Mouse (Mus musculus): ENCODE results near the gene Mcu. TPM values are rescaled to one million over a fixed set of nuclear protein-coding genes. Genes with fewer than 3 reads are reported as not detected.

Mcu gene
- polyA plus RNA-seq, 1 experiment = 13.1 TPM

DNA sequence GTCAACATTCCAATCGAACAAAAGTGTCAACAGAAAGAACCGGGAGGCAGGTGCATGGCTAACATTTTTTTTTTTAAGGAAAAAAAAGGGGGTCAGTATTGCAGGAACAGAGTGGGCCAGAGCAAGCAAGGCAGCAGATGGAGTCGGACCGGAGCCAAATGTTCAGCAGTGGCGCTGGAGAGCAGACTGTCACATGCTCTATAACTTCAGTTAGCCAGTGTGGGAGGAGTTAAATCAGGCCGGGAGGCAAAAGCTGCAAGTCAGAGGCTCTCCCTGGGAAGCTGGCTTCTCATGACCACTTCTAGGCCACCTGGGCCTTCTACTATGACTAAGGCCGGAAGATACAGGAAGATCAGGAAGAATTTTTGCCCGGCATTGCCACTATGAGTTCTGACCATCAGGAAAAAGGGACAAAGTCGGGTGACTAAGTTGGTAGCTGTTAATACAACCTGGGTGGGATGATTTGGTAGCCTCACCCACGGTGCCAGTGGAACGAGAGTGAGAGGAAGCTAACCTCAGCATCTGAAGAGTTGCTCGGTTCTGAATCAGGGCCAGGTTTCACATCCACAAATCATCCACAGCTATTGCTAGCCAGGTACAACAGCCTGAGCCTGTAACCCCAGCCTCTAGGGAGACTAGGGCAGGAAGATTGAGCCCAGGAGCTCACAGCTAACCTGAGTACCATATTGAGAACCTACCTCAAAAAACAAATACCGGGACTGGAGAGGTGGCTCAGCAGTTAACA is 22.5 kb downstream of the Mcu start:
- no peak for DNase-seq
- WGBS = 66% methylated on average over 13 of the region's 13 CpGs
- H3K4me1 ChIP-seq (ENCODE audit: control insufficient read depth, insufficient read depth, low read length) = no peaks in the 10 kb centered on the region; the same call in 1 of the 2 replicates
- no peak for TF ChIP-seq POLR2A (IDR thresholded peaks at IDR 0.05; ENCODE audit: borderline replicate concordance, extremely low read depth, low read depth, low read length)
- TF ChIP-seq CTCF (IDR thresholded peaks at IDR 0.05; ENCODE audit: insufficient read depth, low read length) = no peak
- no peak overlapping the region for H3K4me3 ChIP-seq (replicated peaks; ENCODE audit: extremely low read depth, low read depth, low read length)

DNA sequence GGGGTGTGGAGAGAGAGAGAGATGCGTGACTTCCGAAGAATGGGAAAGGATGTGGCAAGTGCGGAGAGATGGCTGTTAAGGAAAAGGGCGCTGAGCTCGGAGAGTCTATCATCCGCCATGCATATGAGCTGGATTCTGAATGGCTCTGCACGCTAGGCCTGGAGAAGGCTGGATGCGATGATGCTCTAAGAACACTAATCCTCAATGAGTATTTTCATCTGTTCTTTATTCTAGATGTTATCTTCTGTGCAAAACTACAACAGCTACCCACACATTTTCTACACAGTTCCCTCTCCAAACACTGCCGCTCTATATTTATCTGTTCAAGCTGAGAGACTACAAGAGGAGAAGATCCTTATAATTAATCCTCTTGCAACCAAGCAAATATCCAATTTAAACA is 25.9 kb downstream of the Mcu start:
- TF ChIP-seq POLR2A (IDR thresholded peaks at IDR 0.05; ENCODE audit: borderline replicate concordance, extremely low read depth, low read depth, low read length) (no peak), CTCF (IDR thresholded peaks at IDR 0.05; ENCODE audit: insufficient read depth, low read length) (no peak)
- Histone ChIP-seq H3K4me1 (ENCODE audit: control insufficient read depth, insufficient read depth, low read length) (no peaks in the 10 kb centered on the region; the same call in 1 of the 2 replicates), H3K4me3 (replicated peaks; ENCODE audit: extremely low read depth, low read depth, low read length) (no peak overlapping the region)
- DNase-seq = no peak
- 97% methylated on average over 9 of the region's 9 CpGs for WGBS

DNA sequence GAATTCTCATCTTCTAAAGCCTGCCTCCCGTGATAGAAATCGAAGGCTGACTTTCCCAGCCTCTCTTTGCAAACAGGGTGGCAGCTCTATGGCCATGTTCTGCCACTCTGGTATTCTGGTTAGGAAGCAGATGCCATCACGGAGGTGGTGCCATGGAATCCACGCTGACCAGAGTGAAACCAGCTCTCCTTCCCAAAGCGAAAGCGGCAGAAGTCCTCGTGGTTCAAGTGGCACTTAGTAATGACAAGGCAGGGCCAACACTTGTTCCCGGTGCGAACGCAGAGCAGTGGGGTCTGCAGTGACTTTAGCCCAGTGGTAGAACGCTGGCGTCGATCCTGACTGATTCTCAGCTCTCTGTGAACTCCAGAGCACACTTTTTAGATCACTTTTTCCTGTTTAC is 26.6 kb downstream of the Mcu start:
- WGBS = 54% methylated on average over 13 of the region's 13 CpGs
- Histone ChIP-seq H3K4me1 (ENCODE audit: control insufficient read depth, insufficient read depth, low read length) (no peaks in the 10 kb centered on the region; the same call in 1 of the 2 replicates), H3K4me3 (replicated peaks; ENCODE audit: extremely low read depth, low read depth, low read length) (peak overlapping the region; percentile 17)
- TF ChIP-seq CTCF (IDR thresholded peaks at IDR 0.05; ENCODE audit: insufficient read depth, low read length) (no peak), POLR2A (IDR thresholded peaks at IDR 0.05; ENCODE audit: borderline replicate concordance, extremely low read depth, low read depth, low read length) (no peak)
- peak; percentile 41 for DNase-seq

DNA sequence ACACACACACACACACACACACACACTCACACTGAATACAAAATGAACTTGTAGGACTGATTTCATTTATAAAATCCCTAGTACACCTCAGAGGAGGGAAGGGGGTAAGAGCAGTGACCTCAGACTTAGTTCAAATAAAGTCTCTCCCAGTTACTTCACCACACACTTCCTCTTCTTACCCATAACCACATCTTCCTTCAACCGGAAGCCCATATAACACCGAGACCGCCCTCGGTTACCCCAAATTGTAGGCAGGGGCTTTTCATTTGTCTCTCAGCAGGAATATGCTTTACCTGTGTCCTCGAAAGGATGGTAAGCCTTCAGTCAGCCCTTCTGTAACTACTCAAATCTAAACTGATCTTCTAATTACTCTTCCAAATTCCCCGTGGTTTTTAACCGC is 27.1 kb downstream of the Mcu start:
- no peaks in the 10 kb centered on the region; the same call in 1 of the 2 replicates for H3K4me1 ChIP-seq (ENCODE audit: control insufficient read depth, insufficient read depth, low read length)
- H3K4me3 ChIP-seq (replicated peaks; ENCODE audit: extremely low read depth, low read depth, low read length) = no peak overlapping the region
- TF ChIP-seq POLR2A (IDR thresholded peaks at IDR 0.05; ENCODE audit: borderline replicate concordance, extremely low read depth, low read depth, low read length) = no peak
- no peak for TF ChIP-seq CTCF (IDR thresholded peaks at IDR 0.05; ENCODE audit: insufficient read depth, low read length)
- DNase-seq = no peak
- 70% methylated on average over 7 of the region's 7 CpGs for WGBS

DNA sequence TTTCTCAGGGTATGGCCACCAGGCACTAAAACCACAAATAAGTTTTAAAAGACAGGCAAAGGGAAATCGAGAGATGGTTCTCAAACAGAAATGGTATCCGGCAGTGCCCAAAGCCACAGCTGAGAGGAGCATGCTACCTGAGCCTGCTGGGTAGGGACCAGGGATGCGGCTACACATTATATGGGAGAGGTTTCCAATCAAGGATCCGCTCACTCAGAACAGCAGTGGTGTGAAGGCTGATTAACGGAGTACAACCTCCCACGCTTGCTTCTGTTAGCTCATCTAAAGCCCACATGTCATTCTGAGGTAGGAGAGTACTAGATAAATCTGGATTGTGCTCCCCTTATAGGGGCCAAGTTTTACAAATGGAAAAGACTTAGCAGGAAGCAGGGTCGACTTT is 28.4 kb downstream of the Mcu start:
- no peaks in the 10 kb centered on the region; the same call in 1 of the 2 replicates for H3K4me1 ChIP-seq (ENCODE audit: control insufficient read depth, insufficient read depth, low read length)
- no peak for DNase-seq
- TF ChIP-seq POLR2A (IDR thresholded peaks at IDR 0.05; ENCODE audit: borderline replicate concordance, extremely low read depth, low read depth, low read length) = no peak
- no peak for TF ChIP-seq CTCF (IDR thresholded peaks at IDR 0.05; ENCODE audit: insufficient read depth, low read length)
- H3K4me3 ChIP-seq (replicated peaks; ENCODE audit: extremely low read depth, low read depth, low read length) = no peak overlapping the region
- 89% methylated on average over 7 of the region's 7 CpGs for WGBS

DNA sequence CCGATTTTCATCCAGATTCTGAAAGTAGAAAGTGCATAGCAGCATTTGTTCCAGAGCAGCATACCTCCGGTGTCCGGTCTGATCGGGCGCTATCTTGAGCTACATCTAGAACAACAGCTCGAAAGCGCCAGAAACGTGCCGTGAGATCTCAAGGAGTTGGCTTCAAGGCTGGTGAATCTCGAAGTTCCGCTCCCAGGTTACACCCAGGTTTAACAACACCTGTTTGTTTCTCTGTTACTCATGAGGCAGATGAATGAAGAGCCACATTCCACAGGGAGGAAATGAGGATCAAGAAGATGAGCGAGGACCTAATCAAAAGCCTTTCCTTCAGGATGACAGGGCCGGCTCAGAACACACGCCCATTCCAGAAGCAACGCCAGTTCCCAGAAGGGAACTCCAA is 29.7 kb downstream of the Mcu start:
- no peak for TF ChIP-seq POLR2A (IDR thresholded peaks at IDR 0.05; ENCODE audit: borderline replicate concordance, extremely low read depth, low read depth, low read length)
- TF ChIP-seq CTCF (IDR thresholded peaks at IDR 0.05; ENCODE audit: insufficient read depth, low read length) = no peak
- Histone ChIP-seq H3K4me1 (ENCODE audit: control insufficient read depth, insufficient read depth, low read length) (no peaks in the 10 kb centered on the region; the same call in 1 of the 2 replicates), H3K4me3 (replicated peaks; ENCODE audit: extremely low read depth, low read depth, low read length) (no peak overlapping the region)
- 83% methylated on average over 15 of the region's 15 CpGs for WGBS
- DNase-seq = no peak

DNA sequence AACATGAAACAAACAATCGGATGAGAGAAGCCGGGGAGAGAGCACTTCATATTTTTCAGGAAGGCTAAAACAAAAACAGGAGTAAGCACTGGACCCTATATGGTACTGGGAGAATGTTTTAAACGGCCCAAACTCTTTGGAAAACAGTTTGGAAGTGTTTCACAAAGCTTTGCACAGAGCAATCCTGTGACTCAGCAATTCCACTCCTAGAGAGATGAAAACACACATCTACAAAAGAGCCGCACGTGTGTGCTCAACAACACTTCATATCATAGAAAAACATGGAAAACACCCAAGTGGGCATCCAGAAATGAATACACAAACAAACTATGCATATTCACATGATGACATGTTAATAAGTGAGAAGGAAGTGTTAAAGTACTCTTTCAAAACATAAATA is 30.9 kb downstream of the Mcu start:
- H3K4me1 ChIP-seq (ENCODE audit: control insufficient read depth, insufficient read depth, low read length) = no peaks in the 10 kb centered on the region; the same call in 1 of the 2 replicates
- TF ChIP-seq CTCF (IDR thresholded peaks at IDR 0.05; ENCODE audit: insufficient read depth, low read length) = no peak
- TF ChIP-seq POLR2A (IDR thresholded peaks at IDR 0.05; ENCODE audit: borderline replicate concordance, extremely low read depth, low read depth, low read length) = no peak
- no peak for DNase-seq
- no peak overlapping the region for H3K4me3 ChIP-seq (replicated peaks; ENCODE audit: extremely low read depth, low read depth, low read length)
- 62% methylated on average over 5 of the region's 5 CpGs for WGBS

DNA sequence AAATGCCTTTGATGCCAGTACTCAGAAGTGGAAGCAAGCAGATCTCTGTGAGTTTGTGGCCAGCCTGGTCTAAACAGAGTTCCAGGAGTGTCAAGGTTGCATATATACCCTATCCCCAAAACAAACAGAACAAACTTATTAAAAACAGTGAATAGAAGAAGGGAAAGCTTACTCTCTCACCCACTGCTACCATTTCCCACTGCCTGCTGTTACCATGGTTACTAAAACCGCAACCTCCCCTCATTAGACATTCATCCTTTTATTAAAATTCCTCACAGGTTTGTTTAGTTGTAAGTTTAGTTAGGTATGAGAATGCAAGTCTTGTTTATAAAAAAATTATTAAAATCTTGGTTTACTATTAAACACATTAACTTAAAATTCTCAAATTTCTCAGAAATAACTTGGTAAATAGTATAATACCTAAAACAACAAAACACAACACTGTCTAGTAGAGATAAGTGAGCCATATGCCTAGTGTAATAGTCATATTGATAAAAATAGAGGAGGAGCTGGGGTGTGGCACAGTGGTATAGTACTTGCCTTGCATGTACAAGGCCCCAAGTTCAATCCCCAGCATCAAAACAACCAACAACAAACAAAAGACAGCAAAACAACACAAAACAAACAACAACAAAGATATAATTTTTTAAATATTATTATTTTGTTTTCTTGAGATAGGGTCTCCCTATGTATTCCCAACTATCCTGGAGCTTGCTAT is 34.5 kb downstream of the Mcu start:
- no peak for TF ChIP-seq POLR2A (IDR thresholded peaks at IDR 0.05; ENCODE audit: borderline replicate concordance, extremely low read depth, low read depth, low read length)
- H3K4me1 ChIP-seq (ENCODE audit: control insufficient read depth, insufficient read depth, low read length) = peaks cover 13% of the 10 kb centered on the region; the same call in 1 of the 2 replicates
- WGBS = 92% methylated on average over 1 of the region's 1 CpGs

DNA sequence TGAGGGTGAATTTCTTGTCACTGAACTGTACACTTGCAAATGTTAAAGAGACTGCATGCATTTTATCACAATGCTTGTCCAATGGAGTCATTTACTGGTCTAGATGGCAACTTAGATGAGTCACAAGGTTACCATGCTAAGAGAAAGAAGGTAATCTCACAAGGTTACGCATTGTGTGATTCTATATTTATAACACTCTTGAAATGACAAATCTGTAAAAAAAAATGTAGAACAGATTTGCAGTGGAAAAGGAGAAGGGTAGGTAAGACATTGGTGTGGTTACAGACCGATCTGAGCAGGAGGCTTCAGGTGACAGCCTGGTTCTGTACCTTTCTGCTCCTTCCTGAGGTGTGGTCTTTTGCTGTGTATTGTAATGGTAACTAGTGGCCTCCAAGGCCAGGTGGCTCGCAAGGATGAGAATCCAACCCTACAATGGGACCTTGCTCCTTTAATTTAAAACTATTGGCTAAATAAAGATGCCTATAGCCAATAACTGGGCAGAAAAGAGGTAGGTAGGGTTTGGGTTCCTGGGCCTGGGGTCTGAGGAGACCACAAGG is 35.8 kb downstream of the Mcu start:
- TF ChIP-seq POLR2A (IDR thresholded peaks at IDR 0.05; ENCODE audit: borderline replicate concordance, extremely low read depth, low read depth, low read length) = no peak
- no peak for TF ChIP-seq CTCF (IDR thresholded peaks at IDR 0.05; ENCODE audit: insufficient read depth, low read length)
- H3K4me1 ChIP-seq (ENCODE audit: control insufficient read depth, insufficient read depth, low read length) = peaks cover 17% of the 10 kb centered on the region; the same call in 1 of the 2 replicates
- WGBS = 92% methylated on average over 3 of the region's 3 CpGs
- no peak overlapping the region for H3K4me3 ChIP-seq (replicated peaks; ENCODE audit: extremely low read depth, low read depth, low read length)
- DNase-seq = no peak

More for the DNA sequence above, 34.5 kb downstream of the Mcu start:
- no peak for DNase-seq
- no peak overlapping the region for H3K4me3 ChIP-seq (replicated peaks; ENCODE audit: extremely low read depth, low read depth, low read length)

Measured in lung, adult 2 months (tissue).